Mouse (Mus musculus) cerebellum, adult 18-20 months (tissue): ENCODE measurements around the gene Ptgfrn.

Source experiments
- DNase-seq, 2 experiments: peaks; one replicate each; pipeline ENCODE4 v3.0.0; 2021

Ptgfrn gene

GRCm38 (mm10) chr3:101116431-101117385 lies 6.6 kb upstream of the Ptgfrn start:
- DNase-seq = no peak

DNA sequence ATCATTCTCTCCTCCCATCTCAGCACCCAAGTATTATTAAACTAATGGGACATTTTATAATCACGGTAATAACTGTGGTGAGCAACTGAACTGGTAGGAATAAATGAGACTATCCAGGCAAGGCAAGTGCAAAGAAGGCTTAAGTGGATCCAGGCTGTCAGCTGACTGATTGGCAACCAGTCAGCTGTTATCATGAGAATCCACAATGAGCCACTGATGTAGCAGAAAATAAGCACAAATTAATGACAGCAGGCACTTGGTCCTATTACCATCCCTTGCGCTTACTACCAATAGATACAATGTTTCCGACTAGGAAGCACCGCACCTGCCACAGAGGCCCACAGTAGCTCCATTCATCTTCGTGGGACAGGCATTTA lies 2.4 kb upstream of the Ptgfrn start:
- no peak for DNase-seq

DNA sequence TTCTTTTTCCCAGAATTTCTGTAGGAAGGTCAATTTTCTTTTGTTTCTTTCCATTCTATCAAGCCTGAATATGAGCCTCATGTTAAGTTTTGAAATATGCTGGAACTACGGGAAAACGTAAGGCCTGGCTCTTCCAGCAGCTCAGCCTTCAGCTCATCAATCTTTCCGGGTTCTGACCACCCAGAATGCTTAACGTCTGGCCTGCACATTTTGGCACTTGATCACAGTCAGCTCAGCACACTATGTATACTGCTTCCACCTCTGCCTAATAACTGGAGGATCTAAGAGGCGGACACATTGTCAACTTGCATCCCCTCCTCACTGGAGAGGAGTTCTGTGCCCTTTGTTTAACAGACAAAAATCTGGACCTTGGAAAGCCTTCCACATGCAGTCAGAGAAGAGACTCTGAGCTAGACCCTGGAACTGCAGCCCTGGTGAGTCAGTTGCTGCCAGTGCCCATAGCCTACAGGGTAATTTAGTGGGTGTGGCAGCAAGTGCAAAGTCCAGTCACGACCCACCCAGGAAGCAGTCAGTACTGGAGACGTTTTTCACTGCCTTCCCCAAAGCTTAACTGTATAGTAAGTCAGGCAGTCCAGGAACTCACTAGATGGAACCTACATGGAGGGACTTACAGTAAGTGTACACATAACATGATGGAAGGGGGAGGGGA lies 1.9 kb upstream of the Ptgfrn start:
- no peak for DNase-seq

DNA sequence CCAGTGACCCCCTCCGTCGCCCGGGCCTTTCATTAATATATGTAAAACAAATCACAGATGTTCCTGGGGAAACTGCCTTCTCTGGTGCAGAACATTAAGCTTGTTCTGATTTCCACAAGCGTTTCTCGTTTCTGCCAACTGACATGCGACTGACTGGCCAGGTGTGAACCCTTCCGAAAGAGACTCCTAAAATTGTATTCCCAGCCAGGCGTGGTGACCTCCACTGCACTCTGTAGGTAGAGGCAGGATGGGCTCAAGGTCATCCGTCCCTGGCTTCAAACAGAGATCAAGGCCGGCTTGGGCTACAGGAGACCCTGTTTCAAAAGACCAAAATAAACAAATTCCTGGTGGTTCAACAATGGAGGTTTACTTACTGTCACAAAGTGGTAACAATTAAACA lies 1.2 kb upstream of the Ptgfrn start:
- DNase-seq = no peak

GRCm38 (mm10) chr3:101110838-101111103 lies 693 bp upstream of the Ptgfrn start:
- no peak for DNase-seq

DNA sequence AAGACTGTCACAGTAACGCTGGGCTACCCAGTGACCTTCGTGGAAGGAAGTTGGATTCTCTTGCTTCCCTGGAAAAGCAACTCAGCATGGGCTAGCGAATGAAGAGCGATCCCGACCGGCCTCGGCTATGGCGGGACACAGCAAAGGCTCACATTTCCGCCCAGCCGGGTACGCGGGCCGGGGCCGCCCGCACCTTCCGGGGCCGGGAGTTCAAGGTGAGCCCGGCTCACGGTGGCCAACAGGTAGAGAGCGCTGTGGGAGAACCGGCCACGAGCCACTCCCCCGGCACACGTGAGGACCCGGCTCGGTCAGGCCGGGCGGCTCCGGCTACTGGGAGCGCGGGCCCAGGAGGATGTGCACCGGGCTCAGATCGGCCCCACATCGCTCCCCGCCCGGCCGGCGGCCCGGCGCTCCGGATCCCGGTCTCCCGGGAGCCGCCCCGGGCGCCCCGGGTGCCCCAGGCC lies 488 bp downstream of the Ptgfrn start:
- peak in 1 of 2 experiments; percentile 11 for DNase-seq

DNA sequence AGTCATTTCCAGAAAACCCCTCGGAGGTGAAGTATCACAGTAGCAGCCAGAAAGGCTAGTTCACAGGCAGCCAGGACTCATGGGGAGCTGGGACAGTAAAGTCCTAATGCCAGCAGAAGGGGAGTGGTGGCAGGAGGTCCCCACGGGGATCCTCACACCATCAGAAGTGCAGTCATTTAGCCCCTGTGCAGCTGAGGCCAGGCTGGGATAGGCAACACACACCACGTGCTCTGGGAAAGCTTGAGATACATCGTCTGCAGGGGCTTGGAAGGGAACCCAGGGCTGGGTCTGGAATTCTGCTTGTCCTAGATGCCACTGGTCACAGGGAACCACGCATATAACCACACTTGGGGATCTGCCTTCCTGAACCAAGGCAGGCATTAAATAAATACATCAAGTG lies 1.2 kb downstream of the Ptgfrn start:
- no peak for DNase-seq

DNA sequence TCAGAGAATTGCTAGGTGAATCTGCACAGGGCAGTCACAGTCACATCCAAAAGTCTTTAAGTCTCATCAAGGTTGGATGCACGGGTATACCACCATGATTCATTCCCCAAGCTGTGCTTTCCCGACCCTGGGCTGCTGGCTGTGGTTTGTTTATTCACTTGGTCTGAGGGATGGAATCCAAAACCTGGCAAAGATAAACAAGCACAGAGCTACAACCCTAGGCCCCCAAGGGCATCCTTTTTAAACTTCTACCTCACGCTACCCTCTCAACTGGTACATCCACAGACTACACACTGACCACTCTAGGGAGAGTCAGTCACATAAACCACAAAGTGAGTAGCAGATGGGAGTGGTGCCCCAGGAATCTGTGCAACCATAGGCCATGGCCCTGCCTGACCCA lies 1.8 kb downstream of the Ptgfrn start:
- no peak for DNase-seq

- no peak for DNase-seq
These were observed 3.8 kb downstream of the Ptgfrn start for GRCm38 (mm10) chr3:101106326-101106725.

GRCm38 (mm10) chr3:101105486-101105885 lies 4.6 kb downstream of the Ptgfrn start:
- no peak for DNase-seq

DNA sequence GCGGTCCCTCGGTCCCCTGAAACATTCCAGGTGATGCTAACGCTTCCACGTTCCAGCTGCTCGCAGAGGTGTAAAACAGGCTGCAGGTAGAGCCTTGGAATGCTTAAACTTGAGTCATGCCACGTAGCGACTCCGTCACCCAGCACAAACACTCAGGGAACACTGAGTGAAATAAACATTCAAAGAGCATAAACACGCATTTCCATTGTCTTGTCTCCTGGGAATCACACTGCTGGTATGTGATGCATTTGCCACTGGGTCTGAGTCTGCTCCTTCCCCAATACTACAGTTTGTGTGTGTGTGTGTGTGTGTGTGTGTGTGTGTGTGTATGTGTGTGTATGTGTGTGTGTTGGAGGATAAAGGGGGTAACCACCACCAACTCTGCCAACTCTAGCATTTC lies 5.2 kb downstream of the Ptgfrn start:
- no peak for DNase-seq

GRCm38 (mm10) chr3:101103770-101104169 lies 6.3 kb downstream of the Ptgfrn start:
- DNase-seq = no peak

GRCm38 (mm10) chr3:101102106-101102505 lies 8.0 kb downstream of the Ptgfrn start:
- no peak for DNase-seq

DNA sequence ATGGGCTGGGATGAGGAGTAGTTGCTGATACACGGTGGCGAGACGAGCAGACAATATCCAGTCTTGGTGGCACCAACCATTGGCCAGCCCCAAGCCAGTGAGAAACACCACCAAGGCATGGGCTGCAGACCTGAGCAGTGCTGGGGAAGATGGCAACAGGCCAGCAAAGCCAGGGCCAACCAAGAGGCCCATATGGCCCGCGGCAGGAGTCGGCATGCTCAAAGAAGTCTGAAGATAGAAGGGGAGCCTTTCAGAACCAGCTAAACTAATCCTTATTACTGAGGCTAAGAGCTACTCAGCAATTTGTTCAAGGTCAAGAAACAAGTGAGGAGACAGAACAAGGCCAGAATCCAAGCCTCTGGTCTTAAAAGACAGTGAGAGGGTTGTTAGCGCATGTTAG lies 8.9 kb downstream of the Ptgfrn start:
- peak in 1 of 2 experiments; percentile 8 for DNase-seq

DNA sequence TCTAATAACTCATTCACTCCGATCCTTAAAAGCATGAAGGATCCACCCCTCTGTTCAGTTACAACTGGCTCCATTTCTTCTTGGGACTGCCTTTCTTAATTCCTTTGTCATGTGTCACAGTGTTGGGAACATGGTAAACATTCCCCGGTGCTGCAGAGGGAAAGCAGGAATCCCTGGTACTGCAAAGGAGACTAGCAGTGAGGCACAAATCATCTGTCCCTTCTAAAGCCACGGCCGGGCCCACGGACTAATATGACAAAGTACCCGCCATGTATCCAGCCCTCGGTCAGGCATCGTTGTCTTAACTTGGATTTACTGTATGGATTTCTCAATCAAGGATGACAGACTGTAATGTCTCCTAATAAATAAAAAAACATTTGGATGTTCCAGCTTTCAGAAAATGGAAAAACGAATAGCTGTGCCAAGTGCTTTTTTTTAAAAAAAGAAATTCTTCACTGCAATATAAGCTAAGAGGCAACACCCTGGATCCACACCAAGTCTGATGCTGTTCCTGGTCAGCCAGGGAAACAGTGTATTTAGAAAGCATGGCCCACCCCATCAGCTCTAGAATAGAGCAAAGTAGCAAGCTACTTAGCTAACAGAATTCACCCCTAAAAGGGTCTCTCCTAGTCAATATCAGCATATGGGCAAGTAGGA lies 10.2 kb downstream of the Ptgfrn start:
- no peak for DNase-seq

DNA sequence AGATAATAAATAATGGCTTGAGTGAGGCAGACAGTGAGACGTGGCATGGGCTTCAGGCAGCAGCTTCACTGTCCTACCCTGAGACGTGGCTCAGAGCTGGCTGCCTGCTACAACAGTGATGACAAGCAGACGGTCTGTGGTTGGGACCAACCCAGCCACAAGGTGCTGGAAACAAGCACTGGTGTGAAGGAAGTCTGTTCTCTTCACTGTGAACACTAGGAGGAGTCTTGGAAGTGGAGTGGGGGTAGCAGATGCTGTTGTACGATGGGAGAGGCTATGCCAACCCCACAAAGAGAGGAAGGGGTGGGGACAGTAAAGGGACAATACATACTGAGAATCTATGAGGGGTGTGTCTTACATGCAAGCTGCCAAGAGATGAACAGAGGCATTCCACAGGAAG lies 12.0 kb downstream of the Ptgfrn start:
- DNase-seq = no peak

DNA sequence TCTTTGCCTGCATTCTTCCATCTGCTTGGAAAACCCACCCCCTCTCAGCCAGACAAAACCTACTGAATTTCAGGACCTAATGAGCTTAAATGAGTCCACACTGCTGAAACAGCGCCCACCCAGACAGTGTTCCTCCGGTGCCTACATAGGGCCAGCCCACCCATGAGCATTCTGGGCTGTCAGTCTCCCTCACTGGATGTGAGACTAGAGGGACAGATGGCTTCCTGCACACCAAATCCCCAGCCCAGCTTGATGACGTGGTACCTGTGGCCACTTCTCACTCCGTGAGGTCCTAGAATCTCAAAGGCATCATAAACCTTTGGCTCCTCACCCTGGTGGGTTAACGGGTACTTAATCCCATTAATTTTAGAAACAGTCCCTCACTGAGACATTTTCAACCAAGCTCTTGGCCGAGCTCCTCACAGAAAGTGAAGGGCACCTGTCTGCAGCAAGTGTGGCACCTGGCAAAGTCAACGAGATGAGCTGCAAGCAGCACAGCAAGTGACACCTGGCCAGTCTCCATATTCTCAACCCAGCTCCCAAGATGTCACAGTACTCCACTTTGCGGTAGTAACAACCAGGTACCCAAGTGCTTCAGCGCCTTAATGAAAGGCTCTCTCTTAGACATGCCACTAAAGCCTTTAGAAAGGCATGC lies 12.8 kb downstream of the Ptgfrn start:
- DNase-seq = no peak

DNA sequence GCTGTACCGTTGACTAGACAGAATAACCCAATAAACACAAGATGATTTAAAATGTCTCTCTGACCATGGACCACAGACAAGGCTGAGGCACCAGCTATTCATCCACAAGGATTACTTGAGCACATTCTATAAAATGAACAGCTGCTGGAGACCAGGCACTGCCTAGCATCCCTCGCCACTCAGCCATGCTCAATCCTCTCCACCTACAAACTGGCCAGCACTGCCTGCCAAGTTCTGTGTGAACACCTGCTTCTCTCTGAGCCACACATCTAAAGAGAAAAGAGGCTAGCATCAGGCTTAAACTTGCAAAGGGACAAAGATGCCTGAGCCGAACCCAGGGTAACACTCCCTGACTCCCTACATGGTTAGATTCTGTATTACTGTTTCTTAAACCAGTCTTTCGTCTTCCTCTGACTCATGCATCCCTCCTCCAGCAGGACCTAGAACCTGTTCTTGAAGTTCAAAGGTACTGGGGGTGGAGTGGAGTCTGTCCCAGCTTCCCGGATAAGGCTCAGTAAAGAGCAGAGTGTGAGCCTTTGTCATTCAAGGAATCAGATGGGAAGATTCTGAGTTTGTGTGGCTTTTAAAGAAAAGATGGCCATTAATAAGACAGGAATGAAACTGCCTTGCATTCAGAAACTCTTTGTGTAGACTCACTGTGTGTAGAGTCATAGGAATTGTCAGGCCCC lies 14.2 kb downstream of the Ptgfrn start:
- DNase-seq = no peak

- no peak for DNase-seq
These were observed 17.9 kb downstream of the Ptgfrn start for GRCm38 (mm10) chr3:101092202-101092601.

DNA sequence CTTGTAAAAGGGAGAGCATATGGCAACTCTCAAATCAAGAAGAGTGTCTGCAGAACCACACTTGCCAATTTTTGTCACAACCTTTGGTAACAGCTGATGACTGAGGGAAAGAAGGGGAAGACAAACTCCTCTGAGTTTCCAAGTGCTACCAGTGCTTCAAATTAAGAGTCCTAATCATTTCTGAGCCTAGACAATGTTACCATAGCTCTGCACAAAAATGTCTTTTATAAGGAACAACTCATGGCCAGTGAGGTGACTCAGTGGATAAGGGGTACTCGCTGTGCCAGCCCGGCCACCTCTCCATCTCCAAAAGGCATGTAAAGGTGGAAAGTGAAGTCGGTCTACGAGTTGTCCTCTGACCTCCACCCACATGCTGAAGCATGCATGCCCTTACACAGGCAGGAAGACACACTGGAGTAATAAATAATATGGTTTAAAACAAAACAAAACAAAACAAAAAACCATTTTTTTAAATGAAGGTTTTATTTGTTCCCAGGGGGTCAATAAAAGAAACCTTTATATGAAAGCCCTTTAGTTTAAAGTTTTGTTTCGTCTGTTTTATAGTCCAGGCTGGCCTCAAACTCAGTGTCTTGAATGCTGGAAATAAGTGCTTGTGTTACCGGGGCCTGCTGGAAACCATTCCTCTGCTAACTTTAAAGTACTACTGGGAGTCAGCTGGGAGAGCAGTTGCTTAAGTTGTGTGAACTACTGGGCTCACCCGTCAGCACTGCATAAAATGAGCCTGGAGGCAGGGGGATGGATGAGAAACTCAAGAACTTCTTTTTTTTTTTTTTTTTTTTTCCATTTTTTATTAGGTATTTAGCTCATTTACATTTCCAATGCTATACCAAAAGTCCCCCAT lies 23.3 kb downstream of the Ptgfrn start:
- no peak for DNase-seq

DNA sequence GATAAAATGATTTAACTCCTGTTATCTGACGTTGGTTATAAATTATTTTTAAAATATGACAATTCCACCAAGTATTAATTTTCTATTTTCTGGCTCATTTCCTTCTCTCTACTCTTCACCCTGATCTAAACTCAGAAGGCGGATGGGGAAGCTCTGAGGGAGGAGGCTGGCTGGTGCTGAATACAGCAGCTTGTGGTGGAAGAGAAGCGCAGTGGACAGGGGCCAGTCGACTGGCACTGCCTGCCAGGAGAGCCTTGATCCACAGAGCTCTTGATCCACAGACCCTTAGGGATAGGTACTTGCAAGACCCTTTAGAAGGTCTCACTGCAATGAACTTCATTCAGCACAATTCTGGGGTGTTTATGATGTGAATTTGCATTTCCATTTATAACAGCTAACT lies 29.2 kb downstream of the Ptgfrn start:
- no peak for DNase-seq

GRCm38 (mm10) chr3:101078344-101078743 lies 31.7 kb downstream of the Ptgfrn start:
- peak; percentile 13 to 19 for DNase-seq
